Comparison of ENCODE assay signal across 27 mouse cellular contexts in the genomic region with DNA sequence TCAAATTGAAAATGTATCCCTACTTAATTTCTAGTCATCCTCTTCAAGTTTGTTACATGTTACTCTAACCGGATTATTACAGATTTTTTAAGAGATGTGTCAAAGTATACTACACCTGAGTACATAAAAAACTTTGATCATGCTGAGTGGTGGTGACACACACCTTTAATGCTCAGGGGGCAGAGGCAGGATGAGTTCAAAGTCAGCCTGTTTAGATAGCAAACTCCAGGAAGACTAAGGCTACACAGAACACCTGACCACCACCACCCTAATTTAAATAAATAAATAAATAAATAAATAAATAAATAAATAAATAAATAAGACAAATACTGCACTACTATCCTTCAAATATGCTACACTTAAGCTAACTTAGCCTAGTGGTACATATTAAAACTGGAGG. TPM values are rescaled to one million over a fixed set of nuclear protein-coding genes. Genes with fewer than 3 reads are reported as not detected.
DNase-seq lines count a peak whose midpoint lies in the region; ATAC-seq and TF ChIP-seq lines count a peak whose summit lies in the region.
"Had no signal": no experiment of that assay in that cellular context is flagged by ENCODE, and none has a peak within 500 bp of the region (broad histone marks: within the 10 kb centered on the region; RNA-seq: fewer than 3 reads in every experiment).

No protein-coding gene starts in this region.

- no peak for TF ChIP-seq POLR2A in kidney, adult 2 months (IDR thresholded peaks at IDR 0.05; ENCODE audit: low read depth, low read length)

- no peak overlapping the region for H3K4me2 ChIP-seq in intestine, embryonic 15.5 days (replicated peaks)
- no peak overlapping the region for H3K4me2 ChIP-seq in intestine, postnatal 0 days (replicated peaks; ENCODE audit: low read depth)
- H3K4me2 ChIP-seq: embryonic facial prominence, embryonic 13.5 days; embryonic facial prominence, embryonic 15.5 days; forebrain, embryonic 12.5 days had no signal

- H3K27me3 ChIP-seq in kidney, adult 2 months (replicated peaks; ENCODE audit: control insufficient read depth, insufficient read depth, low read length): no peaks in the 10 kb centered on the region
- H3K27me3 ChIP-seq in intestine, embryonic 15.5 days (replicated peaks): no peaks in the 10 kb centered on the region
- no peaks in the 10 kb centered on the region for H3K27me3 ChIP-seq in intestine, postnatal 0 days (replicated peaks; ENCODE audit: control insufficient read depth, insufficient read depth, low read length)
- H3K27me3 ChIP-seq: CH12.LX; embryonic facial prominence, embryonic 13.5 days; embryonic facial prominence, embryonic 15.5 days; forebrain, embryonic 12.5 days; Patski had no signal

- peak overlapping the region; percentile 31; the same call in 1 of the 2 replicates for H3K27ac ChIP-seq in kidney, adult 2 months (ENCODE audit: insufficient read depth, low read depth, low read length)
- no peak overlapping the region for H3K27ac ChIP-seq in intestine, embryonic 15.5 days
- H3K27ac ChIP-seq in intestine, postnatal 0 days (ENCODE audit: low read depth, low read length): no peak overlapping the region; the same call in 1 of the 2 replicates
- H3K27ac ChIP-seq: embryonic facial prominence, embryonic 13.5 days; embryonic facial prominence, embryonic 15.5 days; forebrain, embryonic 10.5 days; forebrain, embryonic 12.5 days had no signal

- 0 out of 2 replicates have a peak, but pooled peaks cover 4% of the 10 kb centered on the region for H3K4me1 ChIP-seq in kidney, adult 2 months (ENCODE audit: control insufficient read depth, insufficient read depth, low read length)
- H3K4me1 ChIP-seq in intestine, embryonic 15.5 days (replicated peaks): no peaks in the 10 kb centered on the region
- no peaks in the 10 kb centered on the region; the same call in 1 of the 2 replicates for H3K4me1 ChIP-seq in intestine, postnatal 0 days (replicated peaks; ENCODE audit: control insufficient read depth, insufficient read depth, low read length)
- H3K4me1 ChIP-seq: embryonic facial prominence, embryonic 13.5 days; embryonic facial prominence, embryonic 15.5 days had no signal

- no peak overlapping the region for H3K9ac ChIP-seq in intestine, embryonic 15.5 days
- H3K9ac ChIP-seq in intestine, postnatal 0 days (ENCODE audit: low read depth, low read length): no peak overlapping the region
- H3K9ac ChIP-seq: embryonic facial prominence, embryonic 13.5 days; embryonic facial prominence, embryonic 15.5 days; forebrain, embryonic 12.5 days had no signal

- peak; percentile 58; the same call in 1 of the 2 replicates for ATAC-seq in intestine, embryonic 15.5 days
- peak; percentile 75 for ATAC-seq in intestine, postnatal 0 days
- ATAC-seq: CD4-positive, CD25-positive, alpha-beta regulatory T cell, adult 4 months; forebrain, embryonic 14.5 days; forebrain, embryonic 16.5 days; Patski had no signal

- H3K4me3 ChIP-seq in kidney, adult 2 months (ENCODE audit: insufficient read depth, low read depth, low read length): no peak overlapping the region
- H3K4me3 ChIP-seq in intestine, embryonic 15.5 days (replicated peaks): no peak overlapping the region
- no peak overlapping the region for H3K4me3 ChIP-seq in intestine, postnatal 0 days (ENCODE audit: low read depth, low read length)
- H3K4me3 ChIP-seq: embryonic facial prominence, embryonic 13.5 days; embryonic facial prominence, embryonic 15.5 days; erythroblast, embryonic 14.5 days; forebrain, embryonic 10.5 days; forebrain, embryonic 12.5 days had no signal

- no peak for DNase-seq in kidney, adult 2 months
- no peak for DNase-seq in kidney, postnatal 4 days
- no peak for DNase-seq in gastrocnemius, postnatal 25 days
- no peak for DNase-seq in spleen, postnatal 10 days (ENCODE audit: low spot score in 2 of 2)
- DNase-seq: adrenal gland, adult 8-10 months; adrenal gland, postnatal 25 days; B cell, adult 2 months; cerebellum, adult 11 months; cerebellum, adult 18-20 months; cerebellum, adult 8-10 months; cerebellum, adult 9-11 months; cerebellum, postnatal 14 days; cerebellum, postnatal 36 days; embryo, embryonic 11 days had no signal

- 64% methylated on average over 1 of the region's 1 CpGs for WGBS in kidney, adult 2 months
- 89% methylated on average over 1 of the region's 1 CpGs for WGBS in intestine, embryonic 15.5 days
- WGBS in intestine, postnatal 0 days: 84% methylated on average over 1 of the region's 1 CpGs

- no peaks in the 10 kb centered on the region for H3K9me3 ChIP-seq in intestine, embryonic 15.5 days
- H3K9me3 ChIP-seq in intestine, postnatal 0 days (ENCODE audit: control insufficient read depth): no peaks in the 10 kb centered on the region
- H3K9me3 ChIP-seq: embryonic facial prominence, embryonic 13.5 days; embryonic facial prominence, embryonic 15.5 days; forebrain, embryonic 10.5 days; forebrain, embryonic 12.5 days; G1E had no signal

- TF ChIP-seq CTCF in kidney, adult 2 months (conservative IDR thresholded peaks at IDR 0.05; ENCODE audit: insufficient read depth, insufficient read length, low read depth, low read length): no peak
- no peak for TF ChIP-seq CTCF in intestine, postnatal 0 days (IDR thresholded peaks at IDR 0.05; ENCODE audit: low read depth)

- peaks cover 4% of the 10 kb centered on the region for H3K36me3 ChIP-seq in kidney, adult 2 months (ENCODE audit: control insufficient read depth, insufficient read depth, low read length)
- no peaks in the 10 kb centered on the region for H3K36me3 ChIP-seq in intestine, embryonic 15.5 days
- peaks cover 10% of the 10 kb centered on the region for H3K36me3 ChIP-seq in intestine, postnatal 0 days (ENCODE audit: control insufficient read depth, insufficient read depth)

RNA-seq across cellular contexts. Expression of a gene that starts 26.6 kb away (rescaled TPM):
- polyA plus RNA-seq in kidney, adult 2 months (2012; rRNA removed): 20.4 and 21.5 TPM in 2 replicates
- 9.4 and 9.9 TPM in 2 replicates for polyA plus RNA-seq in intestine, embryonic 15.5 days (2015; fragmentation: Nextera tagmentation; extraction: Ambion mirVana)
- 14.9 and 15.9 TPM in 2 replicates for polyA plus RNA-seq in intestine, postnatal 0 days (2015; fragmentation: Nextera tagmentation; extraction: Ambion mirVana)
- 10 to 100 TPM; 21.3 to 21.9 TPM for total RNA-seq in gastrocnemius, postnatal 25 days (2021)

RNA-seq across cellular contexts. Expression of a gene that starts 31.8 kb away (rescaled TPM):
- polyA plus RNA-seq in kidney, adult 2 months (2012; rRNA removed): 38.2 and 42.0 TPM in 2 replicates
- polyA plus RNA-seq in intestine, embryonic 15.5 days (2015; fragmentation: Nextera tagmentation; extraction: Ambion mirVana): 20.3 and 21.4 TPM in 2 replicates
- polyA plus RNA-seq in intestine, postnatal 0 days (2015; fragmentation: Nextera tagmentation; extraction: Ambion mirVana): 6.5 and 8.3 TPM in 2 replicates
- total RNA-seq in gastrocnemius, postnatal 25 days (2021): 10 to 100 TPM; 31.3 to 40.2 TPM
